Mouse (Mus musculus) CH12.LX (cell line): ENCODE data around the gene Tctn1.

Source experiments
- CHD1 ChIP-seq: IDR thresholded peaks from 2 replicates; pipeline ENCODE4 v1.6.1; 2012; ENCODE audit warnings: low read depth, low read length, improper control_type of control experiment, inconsistent platforms
- CHD2 ChIP-seq: IDR thresholded peaks from 2 replicates; pipeline ENCODE4 v1.6.1; 2011; ENCODE audit warnings: low read length, improper control_type of control experiment
- CTCF ChIP-seq, 2 experiments: IDR thresholded peaks in 1 of 2; conservative IDR thresholded peaks in 1 of 2; 2 replicates each; pipeline ENCODE4 v1.5.1; 2011 to 2012; ENCODE audit warnings: low read depth in 2 of 2, low read length in 2 of 2, improper control_type of control experiment in 1 of 2, inconsistent platforms in 1 of 2, mild to moderate bottlenecking in 1 of 2, moderate library complexity in 1 of 2
- EP300 ChIP-seq: IDR thresholded peaks from 2 replicates; pipeline ENCODE4 v1.6.1; 2011; ENCODE audit warnings: low read length, improper control_type of control experiment
- KAT2A ChIP-seq: IDR thresholded peaks from 2 replicates; pipeline ENCODE4 v1.6.1; 2012; ENCODE audit warnings: low read length, improper control_type of control experiment, inconsistent platforms; ENCODE audit not compliant: insufficient replicate concordance
- MEF2A ChIP-seq: IDR thresholded peaks from 2 replicates; pipeline ENCODE4 v1.6.1; 2014; ENCODE audit warnings: low read depth, mild to moderate bottlenecking, inconsistent platforms, low read length, improper control_type of control experiment, borderline replicate concordance
- POLR2A ChIP-seq: IDR thresholded peaks from 2 replicates; pipeline ENCODE4 v1.6.1; 2011; ENCODE audit warnings: low read depth, mild to moderate bottlenecking, improper control_type of control experiment, low read length
- POLR2AphosphoS2 ChIP-seq: IDR thresholded peaks from 2 replicates; pipeline ENCODE4 v1.6.1; 2011; ENCODE audit warnings: low read depth, low read length, improper control_type of control experiment
- USF1 ChIP-seq: IDR thresholded peaks from 2 replicates; pipeline ENCODE4 v1.6.1; 2014; ENCODE audit warnings: low read depth, mild to moderate bottlenecking, inconsistent platforms, low read length, improper control_type of control experiment
- ZC3H11A ChIP-seq: IDR thresholded peaks from 2 replicates; pipeline ENCODE4 v1.6.1; 2012; ENCODE audit warnings: low read depth, mild to moderate bottlenecking, inconsistent platforms, low read length, improper control_type of control experiment

DNA sequence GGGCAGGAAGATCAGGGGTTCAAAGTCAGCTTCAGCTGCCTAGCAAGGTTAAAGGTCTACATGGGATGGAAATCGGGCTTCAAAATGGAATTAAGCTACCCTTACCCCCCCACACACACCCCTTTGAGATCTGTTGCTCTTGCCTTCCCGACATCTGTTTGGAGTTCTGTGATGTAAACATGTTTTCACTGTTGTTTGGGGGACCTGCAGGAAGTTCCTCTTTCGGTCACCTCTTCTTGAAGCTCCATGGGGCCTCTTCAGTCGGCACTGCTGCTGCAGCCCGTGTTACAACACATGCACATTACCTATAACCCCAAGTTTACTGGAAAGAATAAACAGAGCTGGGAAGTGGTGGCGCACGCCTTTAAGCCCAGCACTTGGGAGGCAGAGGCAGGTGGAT lies 2.9 kb upstream of the Tctn1 start:
- TF ChIP-seq EP300 (no peak), CTCF (conservative IDR thresholded peaks at IDR 0.05 in 1 of 2, IDR thresholded peaks at IDR 0.05 in 1 of 2; ENCODE audit: low read depth in 2 of 2, low read length in 2 of 2) (no peak), KAT2A (no peak), POLR2A (no peak), CHD1 (no peak), CHD2 (no peak), POLR2AphosphoS2 (no peak), ZC3H11A (no peak), USF1 (no peak), MEF2A (no peak)
